Mouse (Mus musculus): ENCODE data around the gene Ffar1. TPM values are rescaled to one million over a fixed set of nuclear protein-coding genes. Genes with fewer than 3 reads are reported as not detected.
A peak's percentile ranks its signal among the peaks of the same experiment; 100 is the strongest.

The Ffar1 gene
- polyA plus RNA-seq, 1 experiment from 2014 or later, result not detected

- no peak overlapping the region for H3K9ac ChIP-seq (ENCODE audit: low read depth, low read length)
- no peaks in the 10 kb centered on the region for H3K27me3 ChIP-seq (replicated peaks; ENCODE audit: control insufficient read depth, insufficient read depth, low read length)
- 77% methylated on average over 10 of the region's 10 CpGs for WGBS
- no peak for ATAC-seq (replicated peaks; ENCODE audit: low FRiP score)
- no peak overlapping the region for H3K4me3 ChIP-seq (ENCODE audit: low read depth, low read length)
- H3K4me1 ChIP-seq (replicated peaks; ENCODE audit: control insufficient read depth, insufficient read depth, low read length), result no peaks in the 10 kb centered on the region
- H3K36me3 ChIP-seq (ENCODE audit: control insufficient read depth, insufficient read depth, low read length), result no peaks in the 10 kb centered on the region
- no peak for DNase-seq (ENCODE audit: low spot score)
- H3K4me2 ChIP-seq, result no peak overlapping the region
- no peak overlapping the region for H3K27ac ChIP-seq (ENCODE audit: low read depth, low read length)
- H3K9me3 ChIP-seq (ENCODE audit: control insufficient read depth, low read length), result no peaks in the 10 kb centered on the region
These were observed 34.7 kb downstream of the Ffar1 start for GRCm38 (mm10) chr7:30826660-30827059.

DNA sequence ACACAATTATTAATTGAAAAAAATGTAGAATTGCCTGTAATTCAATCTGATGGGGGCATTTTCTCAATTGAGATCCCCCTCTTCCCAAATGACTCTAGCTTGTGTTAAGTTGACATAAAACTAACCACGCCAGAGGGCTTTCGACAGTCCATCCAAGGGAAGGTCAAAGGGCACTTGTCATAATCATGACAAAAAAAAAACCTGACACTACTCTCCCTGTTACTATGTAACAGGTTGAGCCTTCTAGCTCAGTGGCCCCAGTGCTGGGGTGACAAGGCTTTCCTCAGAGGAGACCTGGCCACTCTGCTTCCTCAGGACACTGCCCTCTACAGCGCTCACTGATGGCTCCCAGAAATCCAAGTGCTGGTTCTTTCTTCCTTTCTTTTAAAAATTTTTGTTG is 37.1 kb downstream of the Ffar1 start:
- H3K4me2 ChIP-seq, result no peak overlapping the region
- H3K36me3 ChIP-seq (ENCODE audit: control insufficient read depth, insufficient read depth, low read length), result no peaks in the 10 kb centered on the region
- H3K4me3 ChIP-seq (ENCODE audit: low read depth, low read length), result no peak overlapping the region
- no peak for DNase-seq (ENCODE audit: low spot score)
- H3K4me1 ChIP-seq (replicated peaks; ENCODE audit: control insufficient read depth, insufficient read depth, low read length), result peaks cover 5% of the 10 kb centered on the region; the same call in 1 of the 2 replicates
- H3K27ac ChIP-seq (ENCODE audit: low read depth, low read length), result no peak overlapping the region
- 81% methylated on average over 3 of the region's 3 CpGs for WGBS
- ATAC-seq (replicated peaks; ENCODE audit: low FRiP score), result no peak
- H3K9ac ChIP-seq (ENCODE audit: low read depth, low read length), result no peak overlapping the region
- no peaks in the 10 kb centered on the region for H3K9me3 ChIP-seq (ENCODE audit: control insufficient read depth, low read length)
- no peaks in the 10 kb centered on the region; the same call in 1 of the 2 replicates for H3K27me3 ChIP-seq (replicated peaks; ENCODE audit: control insufficient read depth, insufficient read depth, low read length)

DNA sequence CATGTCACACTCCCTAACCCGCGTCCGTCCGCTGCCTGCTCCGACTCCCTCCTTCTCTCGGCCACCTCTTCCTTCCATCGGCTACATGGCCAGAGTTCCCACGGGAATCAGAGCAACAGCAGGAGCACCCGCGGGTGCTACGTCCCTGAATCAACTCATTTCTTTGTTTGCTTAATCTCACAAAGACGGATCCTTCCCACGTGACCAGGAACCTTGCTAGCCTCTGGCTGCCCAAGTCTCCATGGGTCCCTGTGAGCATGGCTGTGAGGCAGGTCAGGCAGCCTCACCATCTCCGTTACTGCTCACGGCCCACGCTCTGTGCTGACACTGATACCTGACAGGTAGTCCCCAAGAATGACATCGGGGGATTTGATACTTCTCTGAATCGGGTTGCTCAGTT is 37.7 kb downstream of the Ffar1 start, which contains the start of gene Ffar2:
TSS of gene Ffar2 (minus strand) at position 101 of the 400 bp plus-strand sequence.
- 90% methylated on average over 18 of the region's 18 CpGs for WGBS
- H3K4me3 ChIP-seq (ENCODE audit: low read depth, low read length), result no peak within 1 kb of the TSS
- H3K27ac ChIP-seq (ENCODE audit: low read depth, low read length), result no peak within 1 kb of the TSS
- H3K9me3 ChIP-seq (ENCODE audit: control insufficient read depth, low read length), result no peaks in the 10 kb centered on the region
- no peak for ATAC-seq (replicated peaks; ENCODE audit: low FRiP score)
- no peak for DNase-seq (ENCODE audit: low spot score)
- no peaks in the 10 kb centered on the region for H3K36me3 ChIP-seq (ENCODE audit: control insufficient read depth, insufficient read depth, low read length)
- H3K9ac ChIP-seq (ENCODE audit: low read depth, low read length), result no peak within 1 kb of the TSS
- H3K4me2 ChIP-seq, result no peak within 1 kb of the TSS
- peaks cover 5% of the 10 kb centered on the region; the same call in 1 of the 2 replicates for H3K4me1 ChIP-seq (replicated peaks; ENCODE audit: control insufficient read depth, insufficient read depth, low read length)
- H3K27me3 ChIP-seq (replicated peaks; ENCODE audit: control insufficient read depth, insufficient read depth, low read length), result no peaks in the 10 kb centered on the region; the same call in 1 of the 2 replicates

- Histone ChIP-seq H3K9me3 (ENCODE audit: control insufficient read depth, low read length) (no peaks in the 10 kb centered on the region), H3K4me1 (replicated peaks; ENCODE audit: control insufficient read depth, insufficient read depth, low read length) (peaks cover 5% of the 10 kb centered on the region; the same call in 1 of the 2 replicates), H3K27me3 (replicated peaks; ENCODE audit: control insufficient read depth, insufficient read depth, low read length) (no peaks in the 10 kb centered on the region; the same call in 1 of the 2 replicates), H3K27ac (ENCODE audit: low read depth, low read length) (no peak overlapping the region), H3K4me3 (ENCODE audit: low read depth, low read length) (no peak overlapping the region), H3K36me3 (ENCODE audit: control insufficient read depth, insufficient read depth, low read length) (no peaks in the 10 kb centered on the region), H3K4me2 (no peak overlapping the region), H3K9ac (ENCODE audit: low read depth, low read length) (no peak overlapping the region)
- 51% methylated on average over 5 of the region's 5 CpGs for WGBS
- ATAC-seq (replicated peaks; ENCODE audit: low FRiP score) (no peak), DNase-seq (ENCODE audit: low spot score) (no peak)
These were observed 39.8 kb downstream of the Ffar1 start for GRCm38 (mm10) chr7:30821532-30821931.

DNA sequence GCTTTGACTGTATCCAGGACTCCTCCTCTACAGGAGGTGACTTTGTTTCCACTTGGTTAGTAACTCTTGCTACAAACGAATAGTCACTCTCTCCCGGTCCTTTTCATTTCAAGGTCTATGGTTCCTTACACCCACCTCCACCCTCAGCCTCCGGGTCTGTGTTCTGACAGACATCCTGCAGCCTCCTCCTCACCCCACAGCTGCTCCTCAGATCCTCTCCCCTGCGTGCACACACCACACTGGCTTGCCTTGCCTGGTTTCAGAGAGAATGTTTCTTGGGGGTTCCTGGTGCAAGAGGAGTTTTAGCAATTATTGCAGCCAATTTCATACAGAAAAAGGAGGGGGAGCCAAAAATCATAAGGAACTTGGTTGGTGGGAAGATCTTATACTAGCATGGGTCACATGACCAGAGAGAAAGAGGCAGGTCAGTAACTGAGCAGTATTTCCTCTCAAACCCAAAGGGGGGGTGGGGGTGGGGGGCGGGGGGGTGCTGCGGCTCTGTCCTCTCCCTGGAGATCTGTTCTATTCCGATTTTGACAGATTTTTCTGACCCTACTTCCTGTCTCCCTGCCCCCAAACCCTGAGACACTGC is 40.4 kb downstream of the Ffar1 start:
- no peaks in the 10 kb centered on the region for H3K36me3 ChIP-seq (ENCODE audit: control insufficient read depth, insufficient read depth, low read length)
- DNase-seq (ENCODE audit: low spot score) (no peak), ATAC-seq (replicated peaks; ENCODE audit: low FRiP score) (no peak)
- no peak overlapping the region for H3K4me3 ChIP-seq (ENCODE audit: low read depth, low read length)
- H3K4me2 ChIP-seq, result no peak overlapping the region
- no peak overlapping the region for H3K27ac ChIP-seq (ENCODE audit: low read depth, low read length)
- WGBS, result 50% methylated on average over 7 of the region's 7 CpGs
- peaks cover 5% of the 10 kb centered on the region; the same call in 1 of the 2 replicates for H3K4me1 ChIP-seq (replicated peaks; ENCODE audit: control insufficient read depth, insufficient read depth, low read length)
- no peak overlapping the region for H3K9ac ChIP-seq (ENCODE audit: low read depth, low read length)
- H3K27me3 ChIP-seq (replicated peaks; ENCODE audit: control insufficient read depth, insufficient read depth, low read length), result no peaks in the 10 kb centered on the region; the same call in 1 of the 2 replicates
- H3K9me3 ChIP-seq (ENCODE audit: control insufficient read depth, low read length), result no peaks in the 10 kb centered on the region

- Histone ChIP-seq H3K4me1 (replicated peaks; ENCODE audit: control insufficient read depth, insufficient read depth, low read length) (peaks cover 5% of the 10 kb centered on the region; the same call in 1 of the 2 replicates), H3K27me3 (replicated peaks; ENCODE audit: control insufficient read depth, insufficient read depth, low read length) (no peaks in the 10 kb centered on the region; the same call in 1 of the 2 replicates), H3K27ac (ENCODE audit: low read depth, low read length) (no peak overlapping the region), H3K36me3 (ENCODE audit: control insufficient read depth, insufficient read depth, low read length) (no peaks in the 10 kb centered on the region), H3K4me3 (ENCODE audit: low read depth, low read length) (no peak overlapping the region), H3K4me2 (no peak overlapping the region), H3K9ac (ENCODE audit: low read depth, low read length) (no peak overlapping the region), H3K9me3 (ENCODE audit: control insufficient read depth, low read length) (no peaks in the 10 kb centered on the region)
- DNase-seq (ENCODE audit: low spot score), result no peak
- WGBS, result 54% methylated on average over 6 of the region's 6 CpGs
- 0 out of 2 replicates have a peak, but pooled peaks have one; percentile 20 for ATAC-seq (replicated peaks; ENCODE audit: low FRiP score)
These were observed 41.2 kb downstream of the Ffar1 start for GRCm38 (mm10) chr7:30820131-30820530.

DNA sequence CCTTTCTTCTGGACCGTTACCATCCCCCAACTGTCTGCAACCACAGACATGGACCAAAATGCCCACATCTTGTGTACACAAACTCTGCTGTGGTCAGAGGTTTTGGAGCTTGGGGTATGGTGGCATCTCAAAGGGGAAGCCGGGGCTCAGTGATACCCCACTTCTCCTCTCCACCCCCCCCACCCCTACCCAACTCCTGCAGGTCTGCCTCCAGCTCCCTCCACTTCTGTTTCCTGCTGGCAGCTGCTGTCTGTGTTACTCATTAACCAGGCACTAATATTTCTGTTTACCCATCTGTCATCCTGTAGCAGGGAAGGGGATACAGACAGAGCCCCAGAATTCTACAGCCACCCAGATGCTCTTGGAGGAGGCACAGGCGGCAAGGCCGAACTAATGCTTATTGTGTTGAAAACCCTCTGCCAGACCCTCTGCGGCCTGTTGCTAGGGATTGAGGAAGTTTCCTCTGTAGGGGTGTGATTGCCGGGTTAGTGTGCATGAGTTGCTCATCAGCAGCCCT is 49.0 kb downstream of the Ffar1 start:
- peak overlapping the region; percentile 68 for H3K27ac ChIP-seq (ENCODE audit: low read depth, low read length)
- no peaks in the 10 kb centered on the region for H3K9me3 ChIP-seq (ENCODE audit: control insufficient read depth, low read length)
- 39% methylated on average over 6 of the region's 6 CpGs for WGBS
- no peak overlapping the region for H3K9ac ChIP-seq (ENCODE audit: low read depth, low read length)
- no peak overlapping the region for H3K4me3 ChIP-seq (ENCODE audit: low read depth, low read length)
- ATAC-seq (replicated peaks; ENCODE audit: low FRiP score) (peak; percentile 63), DNase-seq (ENCODE audit: low spot score) (peak; percentile 54)
- peak overlapping the region; percentile 10; the same call in 1 of the 2 replicates for H3K4me2 ChIP-seq
- H3K36me3 ChIP-seq (ENCODE audit: control insufficient read depth, insufficient read depth, low read length), result no peaks in the 10 kb centered on the region
- no peaks in the 10 kb centered on the region for H3K27me3 ChIP-seq (replicated peaks; ENCODE audit: control insufficient read depth, insufficient read depth, low read length)
- peaks cover 9% of the 10 kb centered on the region for H3K4me1 ChIP-seq (replicated peaks; ENCODE audit: control insufficient read depth, insufficient read depth, low read length)

GRCm38 (mm10) chr7:30811757-30812290 is 49.5 kb downstream of the Ffar1 start:
- no peak for DNase-seq (ENCODE audit: low spot score)
- H3K4me1 ChIP-seq (replicated peaks; ENCODE audit: control insufficient read depth, insufficient read depth, low read length), result peaks cover 9% of the 10 kb centered on the region
- H3K27ac ChIP-seq (ENCODE audit: low read depth, low read length), result peak overlapping the region; percentile 68
- H3K9ac ChIP-seq (ENCODE audit: low read depth, low read length), result no peak overlapping the region
- peak overlapping the region; percentile 10 for H3K4me2 ChIP-seq
- ATAC-seq (replicated peaks; ENCODE audit: low FRiP score), result peak; percentile 58
- H3K9me3 ChIP-seq (ENCODE audit: control insufficient read depth, low read length), result no peaks in the 10 kb centered on the region
- H3K4me3 ChIP-seq (ENCODE audit: low read depth, low read length), result no peak overlapping the region
- no peaks in the 10 kb centered on the region for H3K36me3 ChIP-seq (ENCODE audit: control insufficient read depth, insufficient read depth, low read length)
- no peaks in the 10 kb centered on the region for H3K27me3 ChIP-seq (replicated peaks; ENCODE audit: control insufficient read depth, insufficient read depth, low read length)
- 24% methylated on average over 9 of the region's 9 CpGs for WGBS

Data from liver, embryonic 11.5 days (tissue).